Mouse (Mus musculus): ENCODE measurements around the gene Prkce.

GRCm38 (mm10) chr17:86637311-86637710 is 469.7 kb downstream of the Prkce start:
- TF ChIP-seq POLR2A (IDR thresholded peaks at IDR 0.05; ENCODE audit: insufficient read depth, low read depth, low read length) (no peak), EP300 (IDR thresholded peaks at IDR 0.05; ENCODE audit: insufficient read depth, low read depth, low read length) (no peak), CTCF (IDR thresholded peaks at IDR 0.05) (no peak)
